Mouse (Mus musculus) CD8-positive naive resting alpha-beta T cell, adult 2 months (primary cell): Measurements from ENCODE around the gene Chit1.

Experiments
- DNase-seq, 2 experiments: peaks; one replicate each; pipeline ENCODE4 v3.0.0; 2022; ENCODE audit warnings: low read depth in 2 of 2, low spot score in 2 of 2

The Chit1 gene

GRCm38 (mm10) chr1:134177976-134178375 is 66.9 kb downstream of the Chit1 start:
- DNase-seq = no peak

- no peak for DNase-seq
Measured at GRCm38 (mm10) chr1:134182025-134182424, 71.0 kb downstream of the Chit1 start, which contains the start of gene Chil1. TSS of gene Chil1 (plus strand) at chr1:134182176.

GRCm38 (mm10) chr1:134184089-134184488 is 73.0 kb downstream of the Chit1 start:
- DNase-seq = no peak

- DNase-seq = no peak
Measured at GRCm38 (mm10) chr1:134188217-134188616, 77.2 kb downstream of the Chit1 start.

GRCm38 (mm10) chr1:134188989-134189729 is 78.1 kb downstream of the Chit1 start:
- no peak for DNase-seq

GRCm38 (mm10) chr1:134191192-134191591 is 80.2 kb downstream of the Chit1 start:
- DNase-seq = no peak

- DNase-seq = no peak
Measured at GRCm38 (mm10) chr1:134192024-134192423, 81.0 kb downstream of the Chit1 start.

GRCm38 (mm10) chr1:134193126-134193525 is 82.1 kb downstream of the Chit1 start, which contains the start of gene Mybph:
TSS of gene Mybph (plus strand) at chr1:134193448.
- DNase-seq = no peak

GRCm38 (mm10) chr1:134193674-134194197 is 82.7 kb downstream of the Chit1 start:
- no peak for DNase-seq

GRCm38 (mm10) chr1:134194298-134195022 is 83.4 kb downstream of the Chit1 start:
- DNase-seq = no peak

- no peak for DNase-seq
Measured at GRCm38 (mm10) chr1:134195117-134195516, 84.1 kb downstream of the Chit1 start.

GRCm38 (mm10) chr1:134195571-134195970 is 84.5 kb downstream of the Chit1 start:
- DNase-seq = no peak

GRCm38 (mm10) chr1:134195979-134196378 is 84.9 kb downstream of the Chit1 start:
- no peak for DNase-seq

- DNase-seq = peak in 1 of 2 experiments; percentile 7
Measured at GRCm38 (mm10) chr1:134196386-134196785, 85.3 kb downstream of the Chit1 start.

- no peak for DNase-seq
Measured at GRCm38 (mm10) chr1:134197325-134197982, 86.4 kb downstream of the Chit1 start.

GRCm38 (mm10) chr1:134198197-134198995 is 87.4 kb downstream of the Chit1 start:
- DNase-seq = no peak

GRCm38 (mm10) chr1:134200481-134200880 is 89.4 kb downstream of the Chit1 start:
- DNase-seq = no peak
